Comparison of ENCODE assay signal across 7 mouse cellular contexts in the genomic region with DNA sequence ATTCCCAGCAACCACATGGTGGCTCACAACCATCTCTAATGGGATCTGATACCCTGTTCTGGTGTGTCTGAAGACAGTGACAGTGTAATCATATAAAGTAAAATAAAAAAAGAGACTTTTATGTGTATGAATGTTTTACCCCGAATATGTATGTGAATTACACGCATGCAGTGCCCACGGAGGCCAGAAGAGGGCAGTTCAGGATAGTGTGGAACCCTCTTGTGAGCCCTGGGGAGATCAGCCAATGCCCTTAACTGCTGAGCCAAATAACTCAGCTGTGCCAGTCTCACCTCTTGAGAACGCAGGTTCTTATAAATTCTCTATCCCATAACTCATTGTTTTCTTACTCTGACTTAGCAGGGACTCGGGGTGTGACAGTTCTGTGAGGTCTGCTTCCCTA. TPM values are rescaled to one million over a fixed set of nuclear protein-coding genes. Genes with fewer than 3 reads are reported as not detected.
DNase-seq lines count a peak whose midpoint lies in the region; ATAC-seq and TF ChIP-seq lines count a peak whose summit lies in the region.

No protein-coding gene starts in this region.

- H3K36me3 ChIP-seq in G1E (replicated peaks): peaks cover 53% of the 10 kb centered on the region
- peaks cover 26% of the 10 kb centered on the region for H3K36me3 ChIP-seq in liver, postnatal 0 days (replicated peaks; ENCODE audit: insufficient read depth, low read length)
- H3K36me3 ChIP-seq in forebrain, embryonic 11.5 days (ENCODE audit: control insufficient read depth, insufficient read depth, low read length): peaks cover 5% of the 10 kb centered on the region; the same call in 1 of the 2 replicates

- H3K4me2 ChIP-seq in liver, postnatal 0 days (ENCODE audit: low read depth, low read length): no peak overlapping the region
- no peak overlapping the region for H3K4me2 ChIP-seq in forebrain, embryonic 11.5 days (ENCODE audit: low read depth, low read length, severe bottlenecking)

- peak; percentile 52 for DNase-seq in kidney, adult 9 months
- DNase-seq in kidney, postnatal 14 days: no peak
- peak; percentile 40 to 41 for DNase-seq in B cell, adult 2 months
- DNase-seq in G1E (ENCODE audit: low spot score): no peak
- no peak for DNase-seq in liver, postnatal 0 days
- DNase-seq in spleen, postnatal 14 days (ENCODE audit: low spot score in 2 of 2): no peak
- DNase-seq in forebrain, embryonic 11.5 days (ENCODE audit: low spot score): no peak

- H3K9me3 ChIP-seq in G1E (replicated peaks): no peaks in the 10 kb centered on the region
- H3K9me3 ChIP-seq in liver, postnatal 0 days (ENCODE audit: low read length): no peaks in the 10 kb centered on the region
- no peaks in the 10 kb centered on the region for H3K9me3 ChIP-seq in forebrain, embryonic 11.5 days (ENCODE audit: control insufficient read depth, low read length)

- H3K4me3 ChIP-seq in G1E (ENCODE audit: low read depth, low read length): no peak overlapping the region
- H3K4me3 ChIP-seq in liver, postnatal 0 days (ENCODE audit: low read depth, low read length): no peak overlapping the region
- H3K4me3 ChIP-seq in forebrain, embryonic 11.5 days (ENCODE audit: low read depth, low read length): no peak overlapping the region

- WGBS in liver, postnatal 0 days (ENCODE audit: insufficient replicate concordance): 75% methylated on average over 5 of the region's 5 CpGs
- WGBS in forebrain, embryonic 11.5 days: 69% methylated on average over 5 of the region's 5 CpGs

- H3K27me3 ChIP-seq in G1E (ENCODE audit: insufficient read depth, low read length): no peaks in the 10 kb centered on the region
- H3K27me3 ChIP-seq in liver, postnatal 0 days (ENCODE audit: insufficient read depth, low read length): no peaks in the 10 kb centered on the region
- H3K27me3 ChIP-seq in forebrain, embryonic 11.5 days (ENCODE audit: control insufficient read depth, insufficient read depth, low read length): no peaks in the 10 kb centered on the region

- TF ChIP-seq CTCF in G1E (IDR thresholded peaks at IDR 0.05; ENCODE audit: low read depth, low read length): peak; percentile 45; the same call in 1 of the 2 replicates
- TF ChIP-seq CTCF in liver, postnatal 0 days (IDR thresholded peaks at IDR 0.05; ENCODE audit: low read depth): peak; percentile 60

- ATAC-seq in G1E (ENCODE audit: extremely low read depth, insufficient number of reproducible peaks, low FRiP score, poor library complexity, severe bottlenecking): no peak
- ATAC-seq in liver, postnatal 0 days: no peak
- no peak for ATAC-seq in forebrain, embryonic 11.5 days (replicated peaks; ENCODE audit: low FRiP score)

- H3K27ac ChIP-seq in liver, postnatal 0 days (ENCODE audit: low read depth): no peak overlapping the region
- no peak overlapping the region for H3K27ac ChIP-seq in forebrain, embryonic 11.5 days (ENCODE audit: low read depth, low read length)

- 0 out of 2 replicates have a peak, but pooled peaks cover 2% of the 10 kb centered on the region for H3K4me1 ChIP-seq in G1E (ENCODE audit: insufficient read depth, low read depth, low read length)
- peaks cover 9% of the 10 kb centered on the region for H3K4me1 ChIP-seq in liver, postnatal 0 days (ENCODE audit: insufficient read depth)
- H3K4me1 ChIP-seq in forebrain, embryonic 11.5 days (replicated peaks; ENCODE audit: control insufficient read depth, insufficient read depth, low read length): no peaks in the 10 kb centered on the region

- no peak overlapping the region for H3K9ac ChIP-seq in liver, postnatal 0 days (replicated peaks)
- H3K9ac ChIP-seq in forebrain, embryonic 11.5 days (ENCODE audit: low read length): no peak overlapping the region

- TF ChIP-seq EP300 in liver, postnatal 0 days (IDR thresholded peaks at IDR 0.05; ENCODE audit: low read depth): no peak

RNA-seq across cellular contexts. Expression of a gene that starts 12.9 kb away (rescaled TPM):
- total RNA-seq in G1E (2014; fragmentation: Nextera tagmentation) (0.19 TPM in 1 of 2 replicates, not detected in the other), G1E (2017) (0.11 TPM in 1 of 2 replicates, not detected in the other)
- not detected in 2 replicates for polyA plus RNA-seq in G1E (2012)
- not detected in 2 replicates for polyA plus RNA-seq in liver, postnatal 0 days (2015; fragmentation: Nextera tagmentation; extraction: Ambion mirVana)
- 0.67 and 1.0 TPM in 2 replicates for polyA plus RNA-seq in forebrain, embryonic 11.5 days (2014; fragmentation: Nextera tagmentation; extraction: Ambion mirVana)

RNA-seq across cellular contexts. Expression of a gene that starts 43.0 kb away (rescaled TPM):
- total RNA-seq in G1E (2014; fragmentation: Nextera tagmentation) (3.3 and 4.4 TPM in 2 replicates), G1E (2017) (15.3 and 15.7 TPM in 2 replicates)
- 27.1 and 28.3 TPM in 2 replicates for polyA plus RNA-seq in G1E (2012)
- polyA plus RNA-seq in liver, postnatal 0 days (2015; fragmentation: Nextera tagmentation; extraction: Ambion mirVana): 3.8 and 4.6 TPM in 2 replicates
- 55.4 and 56.6 TPM in 2 replicates for polyA plus RNA-seq in forebrain, embryonic 11.5 days (2014; fragmentation: Nextera tagmentation; extraction: Ambion mirVana)

Comparison
In these comparisons a context has a peak if more than half of its experiments do, and no peak if none do; other contexts are left out.
1. DNase-seq: peak in kidney, adult 9 months (single experiment) and B cell, adult 2 months (2 of 2); none in kidney, postnatal 14 days (single experiment), G1E (single experiment), liver, postnatal 0 days (single experiment), spleen, postnatal 14 days (0 of 2) and forebrain, embryonic 11.5 days (single experiment).